Mouse (Mus musculus) right cerebral cortex, postnatal 25 days (tissue): ENCODE results near the gene Vwa8.

Source experiments
- DNase-seq: peaks from one replicate; pipeline ENCODE4 v3.0.0; 2022

Gene Vwa8

DNA sequence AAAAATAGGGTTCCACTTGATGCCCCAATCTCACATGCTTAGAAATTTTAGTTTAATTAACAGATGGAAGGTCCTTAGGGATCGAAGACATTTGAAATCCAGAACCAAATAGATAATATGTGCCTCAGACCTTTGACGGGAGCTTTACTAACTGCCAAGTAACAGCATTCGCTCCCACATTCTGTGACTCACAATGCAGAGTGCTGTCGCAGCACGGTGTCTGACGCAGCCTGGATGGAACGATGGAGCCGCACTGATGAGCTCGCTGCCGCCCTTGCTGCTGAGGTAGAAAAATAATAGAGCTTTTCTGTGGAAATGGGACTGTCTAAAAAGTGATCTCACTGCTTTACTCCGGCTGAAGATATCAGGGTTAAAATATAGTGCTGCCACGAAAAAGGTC, 248.3 kb downstream of the Vwa8 start:
- no peak for DNase-seq

DNA sequence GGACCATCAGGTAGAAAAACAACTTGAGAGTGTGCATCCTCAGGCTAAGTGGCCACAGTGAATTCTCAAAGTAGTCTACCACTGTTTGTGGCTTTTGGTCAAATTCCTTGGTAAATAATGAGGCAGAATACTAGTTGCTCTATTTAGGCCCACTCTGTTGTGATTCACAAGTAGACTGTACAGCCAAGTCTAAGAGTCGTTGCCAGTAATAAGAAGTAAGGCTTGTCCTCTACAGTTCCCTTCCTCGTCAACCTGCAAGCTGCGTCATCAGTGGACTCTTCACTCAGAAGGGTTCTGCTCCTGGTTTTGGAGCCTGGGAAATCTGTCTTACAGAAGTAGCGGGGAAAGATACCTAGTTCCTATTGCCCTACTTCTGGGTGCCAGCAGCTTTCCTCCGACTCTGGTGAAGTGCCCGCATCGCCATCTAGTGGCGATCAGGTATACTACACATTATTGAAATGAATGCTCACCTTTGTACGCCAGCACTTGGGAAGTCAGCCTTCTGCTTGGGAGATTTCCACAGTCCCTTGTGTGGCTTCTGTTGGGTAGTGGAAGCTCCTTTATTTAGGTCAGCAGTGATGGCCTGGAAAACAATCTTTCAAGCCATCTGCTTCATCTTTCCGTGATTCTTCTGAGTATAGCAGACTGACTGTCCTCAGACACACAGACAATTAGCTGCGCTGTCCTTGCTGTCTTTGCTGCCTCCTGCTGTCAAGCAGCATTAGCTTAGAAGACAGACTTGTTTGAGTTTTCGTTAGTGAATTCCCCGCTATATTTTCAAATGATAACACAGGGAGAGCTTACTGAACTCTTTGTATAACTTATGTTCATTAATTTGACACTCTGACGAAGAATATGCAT, 258.0 kb downstream of the Vwa8 start:
- peak; percentile 75 for DNase-seq

DNA sequence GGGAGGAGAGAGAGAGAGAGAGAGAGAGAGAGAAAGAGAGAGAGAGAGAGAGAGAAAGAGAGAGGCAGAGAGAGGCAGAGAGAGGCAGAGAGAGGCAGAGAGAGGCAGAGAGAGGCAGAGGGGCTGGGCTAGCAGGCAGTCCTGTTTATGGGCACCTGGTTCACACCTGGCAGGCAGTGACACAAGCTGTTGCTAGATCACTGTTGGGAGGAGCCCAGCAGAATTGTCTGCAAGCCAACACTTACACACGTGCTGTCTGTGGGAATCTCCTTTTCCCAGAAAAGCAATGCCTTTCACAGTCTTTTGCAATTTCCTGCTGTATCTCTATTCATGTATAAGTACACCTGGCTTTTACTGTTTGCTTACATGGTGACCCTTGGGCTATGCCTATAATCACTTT, 260.5 kb downstream of the Vwa8 start:
- DNase-seq, result no peak

DNA sequence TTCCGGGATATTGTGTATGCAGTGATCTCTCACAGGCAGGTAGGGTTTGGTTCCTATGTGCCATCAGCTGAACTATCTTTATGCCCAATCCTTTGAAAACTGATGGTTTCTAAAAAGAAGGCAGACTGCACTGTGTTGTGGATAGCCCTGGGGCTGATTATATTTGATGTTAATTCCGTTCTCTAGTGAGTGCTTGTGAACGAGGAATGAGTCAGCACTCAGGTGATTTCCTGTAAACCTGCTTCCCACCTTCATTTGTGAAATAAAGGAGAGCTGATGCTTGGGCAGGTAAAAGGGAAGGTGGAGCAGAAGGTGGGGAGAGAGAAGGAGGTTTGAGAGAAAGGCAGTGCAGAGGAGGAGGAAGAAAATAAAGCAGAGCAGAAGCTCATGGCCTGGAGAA, 261.2 kb downstream of the Vwa8 start:
- no peak for DNase-seq

DNA sequence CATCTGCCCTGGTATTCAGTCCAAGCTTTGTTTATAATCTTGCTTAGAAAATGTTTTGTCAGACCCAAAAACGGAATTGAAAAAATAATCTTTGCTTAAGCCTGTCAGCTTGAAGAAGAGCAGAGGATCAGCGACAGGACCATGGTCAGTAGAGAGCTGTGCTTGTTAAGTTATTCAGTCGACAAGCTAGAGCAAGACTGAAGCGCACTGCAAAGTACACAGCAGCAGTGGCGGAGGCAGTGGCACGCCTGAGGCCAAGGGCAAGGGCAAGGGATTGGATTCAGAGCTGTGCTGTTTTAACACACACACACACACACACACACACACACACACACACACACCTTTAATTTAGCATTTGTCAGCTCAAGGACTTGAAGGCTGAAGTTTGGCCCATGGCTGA, 263.2 kb downstream of the Vwa8 start:
- DNase-seq, result no peak

DNA sequence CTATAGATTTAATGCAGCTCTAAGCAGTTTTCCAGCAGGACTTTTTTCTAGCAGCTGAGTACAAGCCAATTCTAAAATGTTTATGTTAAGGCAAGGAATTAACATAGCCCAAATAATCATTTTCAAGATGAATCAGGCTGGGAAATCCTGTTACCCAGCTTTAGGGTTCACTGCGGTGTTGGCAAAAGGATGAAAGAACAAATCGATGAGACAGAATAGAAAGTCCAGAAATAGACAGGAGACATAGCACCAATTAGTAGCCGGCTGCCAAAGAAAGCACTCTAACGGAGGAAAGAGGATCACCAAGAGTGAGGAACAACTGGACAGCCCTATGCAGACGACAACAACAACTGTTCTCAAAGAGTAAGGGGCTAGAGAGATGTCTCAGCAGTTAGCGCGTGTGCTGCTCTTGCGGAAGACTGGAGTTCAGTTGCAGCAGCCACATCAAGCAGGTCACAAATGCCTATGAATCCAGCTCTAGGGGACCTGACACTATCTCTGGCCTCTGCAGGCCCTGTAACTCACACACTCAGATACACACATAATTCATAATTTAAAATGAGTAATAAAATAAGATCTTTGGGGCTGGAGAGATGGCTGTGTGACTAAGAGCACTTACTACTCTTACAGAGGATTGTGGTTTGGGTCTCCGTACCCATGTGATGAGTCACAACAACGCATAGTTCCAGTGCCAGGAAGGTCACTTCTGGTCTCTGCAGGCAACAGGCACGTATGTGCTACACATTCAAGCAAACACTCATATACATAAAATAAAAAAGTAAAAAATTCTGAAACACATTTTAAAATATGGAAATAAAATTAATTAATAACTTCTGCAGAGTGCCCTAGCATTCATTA, 265.9 kb downstream of the Vwa8 start:
- no peak for DNase-seq

DNA sequence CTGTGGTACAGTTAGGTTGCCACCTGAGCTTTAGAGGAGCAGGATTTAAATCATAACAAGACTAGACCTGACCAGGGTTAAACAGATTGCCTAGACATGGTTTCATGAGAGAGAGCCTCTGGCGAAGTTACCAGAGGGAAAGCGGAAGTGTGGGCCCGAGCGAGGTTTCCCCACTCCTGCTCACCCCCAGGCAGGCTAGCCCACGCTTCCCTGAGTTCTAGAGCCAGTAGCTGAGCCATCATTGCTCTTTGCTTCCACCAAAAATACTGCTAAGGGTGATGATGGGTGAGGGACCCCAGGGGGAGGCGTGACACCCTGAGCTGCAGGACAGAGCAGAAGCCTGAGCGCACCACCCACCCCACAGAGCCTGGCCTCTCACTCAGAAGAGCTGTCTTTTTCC, 269.6 kb downstream of the Vwa8 start:
- no peak for DNase-seq

DNA sequence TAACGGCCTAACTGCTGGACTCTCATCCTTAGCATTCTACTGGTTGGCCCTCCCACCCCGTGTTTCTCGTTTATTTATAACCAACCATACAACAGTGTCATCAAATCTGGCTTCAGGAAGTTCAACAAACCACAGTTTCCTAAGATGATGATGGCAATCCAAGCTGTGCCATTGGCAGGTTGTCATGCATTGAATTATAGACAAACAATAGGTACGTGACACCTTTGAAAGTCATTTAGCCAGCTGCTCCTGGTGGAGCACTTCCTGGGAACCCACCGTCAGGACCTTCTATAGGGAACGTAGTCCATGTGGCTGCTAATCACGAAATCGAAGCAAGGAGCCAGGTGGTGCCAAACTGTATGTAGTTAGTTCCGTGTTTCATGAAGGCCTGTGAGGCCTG, 270.5 kb downstream of the Vwa8 start:
- DNase-seq, result no peak

DNA sequence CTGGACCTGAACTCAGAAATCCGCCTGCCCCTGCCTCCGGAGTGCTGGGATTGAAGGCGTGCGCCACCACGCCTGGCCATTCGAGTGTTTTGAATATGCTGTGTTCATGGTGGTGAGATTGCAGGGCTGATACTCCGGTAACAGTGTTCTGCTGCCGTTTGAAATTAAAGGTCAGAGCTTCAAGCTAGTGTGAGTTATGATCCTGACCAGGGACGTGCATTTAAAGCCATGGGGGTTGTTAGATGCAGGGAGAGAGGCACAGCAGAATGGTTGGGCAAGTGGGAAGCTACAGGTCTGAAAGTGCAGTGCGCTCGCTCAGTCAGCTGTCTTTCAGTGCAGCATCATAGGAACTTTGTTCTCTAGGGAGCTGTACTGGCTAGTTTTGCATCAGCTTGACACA, 271.8 kb downstream of the Vwa8 start:
- no peak for DNase-seq

DNA sequence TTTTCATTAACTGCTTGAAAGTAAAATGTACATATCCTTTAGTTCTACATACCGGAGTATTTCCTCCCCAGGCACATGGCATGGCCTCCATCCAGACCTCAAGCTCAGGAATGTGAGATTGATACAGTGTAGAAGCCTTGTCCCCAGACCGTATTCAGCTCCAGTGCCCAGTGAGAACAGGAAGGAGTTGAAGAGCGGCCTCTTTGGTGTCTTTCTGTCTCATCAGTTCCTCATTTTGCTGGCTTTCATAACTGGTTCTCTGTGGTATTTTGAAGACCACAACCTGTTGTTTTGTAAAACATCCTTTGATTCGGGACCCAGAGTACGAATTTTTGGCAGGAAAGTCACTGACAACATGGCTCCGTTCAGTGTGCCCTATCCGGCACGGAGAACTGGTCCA, 274.6 kb downstream of the Vwa8 start:
- DNase-seq, result no peak

DNA sequence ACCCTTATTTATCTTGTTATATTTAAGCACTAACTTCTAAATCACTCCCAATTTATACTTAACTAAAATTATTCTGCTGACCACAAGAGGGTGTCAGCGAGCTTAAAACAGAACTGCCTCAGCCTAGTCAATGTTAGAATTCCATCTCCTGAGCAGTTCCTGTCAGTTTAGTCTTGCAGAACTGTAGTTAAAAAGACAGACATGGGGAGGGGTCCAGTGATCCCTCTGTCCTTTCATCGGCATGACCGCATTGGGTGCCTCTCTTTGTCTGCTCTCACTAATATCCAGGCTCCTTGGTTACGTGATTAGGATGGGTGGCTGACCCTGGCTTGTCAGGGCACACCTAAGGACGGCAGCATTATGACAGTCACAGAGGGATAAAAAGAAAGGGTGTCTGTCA, 275.8 kb downstream of the Vwa8 start:
- DNase-seq, result no peak

DNA sequence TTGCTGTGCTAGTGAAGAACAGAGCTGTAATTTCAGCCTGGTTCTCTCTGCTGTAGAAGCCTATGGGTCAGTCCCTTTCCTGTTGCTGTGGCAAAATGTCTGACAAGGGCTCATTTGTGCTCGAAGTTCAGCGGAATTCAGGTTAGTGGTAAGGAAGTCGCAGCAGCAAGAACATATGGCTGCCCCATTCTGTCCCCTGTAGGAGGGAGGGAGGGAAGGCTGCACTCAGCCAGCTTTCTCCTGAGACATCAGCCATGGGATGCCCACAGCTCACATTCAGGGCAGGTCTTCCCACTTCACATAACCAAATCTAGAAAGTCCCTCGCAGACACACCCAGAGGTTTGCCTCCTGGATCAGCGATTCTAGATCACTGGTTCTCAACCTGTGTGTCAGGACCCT, 277.3 kb downstream of the Vwa8 start:
- no peak for DNase-seq

DNA sequence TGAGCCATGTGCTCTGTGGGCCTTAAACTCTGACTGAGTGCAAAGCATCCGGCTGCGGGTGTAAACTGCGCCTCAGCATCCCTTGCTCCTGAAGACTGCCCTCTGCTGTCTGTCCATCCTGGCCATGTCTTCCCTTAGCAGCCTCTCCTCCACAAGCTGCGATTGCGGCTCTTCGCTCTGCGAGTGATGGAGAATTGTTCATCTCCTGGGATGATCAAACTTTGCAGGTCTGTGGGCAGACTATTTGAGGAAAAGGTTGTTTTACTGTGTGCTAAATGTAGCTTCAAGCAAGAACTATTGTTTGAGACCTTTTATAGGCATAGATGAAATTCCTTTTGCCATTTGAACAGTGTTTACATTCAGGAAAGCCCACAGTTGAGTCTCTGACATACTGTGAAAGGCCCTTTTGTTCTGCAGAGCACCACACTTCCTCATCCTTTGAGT, 286.1 kb downstream of the Vwa8 start:
- DNase-seq, result no peak

DNA sequence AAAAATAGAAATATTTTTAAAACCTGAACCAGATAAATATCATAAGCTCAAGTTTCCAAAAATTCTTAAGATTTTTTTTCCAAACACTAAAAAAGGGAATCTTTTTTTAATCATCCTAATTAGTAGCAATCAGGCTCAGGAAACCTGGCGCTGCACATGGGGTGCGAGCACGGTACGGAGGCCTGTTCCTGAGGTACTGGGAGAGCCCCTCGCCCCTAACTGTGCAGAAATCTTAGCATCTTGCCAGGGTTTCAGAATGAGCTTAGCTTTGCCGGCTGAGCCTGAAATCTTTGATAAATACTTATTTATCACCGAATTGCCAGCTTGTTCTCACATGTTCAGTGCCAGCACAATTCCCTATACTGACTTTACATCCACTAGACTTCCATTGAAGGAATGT, 286.6 kb downstream of the Vwa8 start:
- DNase-seq, result no peak

DNA sequence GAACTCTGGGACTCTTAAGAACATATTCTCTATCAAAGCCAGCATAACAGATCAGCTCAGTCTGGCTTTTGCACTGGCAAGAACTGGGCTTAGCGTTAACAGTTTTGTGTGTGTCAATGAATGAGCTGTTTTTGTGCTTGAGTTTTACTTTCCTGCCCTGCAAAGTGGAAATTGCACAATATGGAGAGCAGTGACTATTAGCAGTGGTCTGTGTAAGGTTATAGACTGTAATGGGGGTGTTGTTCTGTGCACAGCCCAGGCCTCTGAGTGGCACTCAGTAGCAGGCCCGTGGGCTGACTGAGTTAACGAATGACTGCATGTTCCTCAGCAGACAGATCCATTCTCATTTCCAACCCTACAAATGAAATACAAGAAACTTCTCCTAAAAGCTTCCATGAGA, 287.7 kb downstream of the Vwa8 start:
- no peak for DNase-seq

DNA sequence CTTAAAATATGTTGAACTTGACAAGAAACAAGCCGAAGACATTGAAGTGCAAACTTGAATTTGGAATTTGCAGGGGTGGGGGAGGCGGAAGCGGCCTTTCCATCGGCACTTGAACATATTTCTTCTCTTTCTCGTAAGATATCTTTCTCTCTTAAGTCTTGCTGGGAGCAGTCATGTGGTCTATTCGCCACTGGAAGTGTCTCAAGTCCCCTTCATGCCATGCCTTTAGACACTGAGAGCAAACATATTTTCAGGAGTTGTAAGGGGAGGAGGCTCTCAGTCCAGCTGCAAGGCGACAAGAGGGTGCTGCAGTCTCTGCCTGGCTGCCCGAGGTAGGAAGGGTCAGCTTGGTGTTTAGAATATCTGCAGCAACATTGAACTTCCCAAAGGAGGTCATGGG, 288.2 kb downstream of the Vwa8 start:
- no peak for DNase-seq

DNA sequence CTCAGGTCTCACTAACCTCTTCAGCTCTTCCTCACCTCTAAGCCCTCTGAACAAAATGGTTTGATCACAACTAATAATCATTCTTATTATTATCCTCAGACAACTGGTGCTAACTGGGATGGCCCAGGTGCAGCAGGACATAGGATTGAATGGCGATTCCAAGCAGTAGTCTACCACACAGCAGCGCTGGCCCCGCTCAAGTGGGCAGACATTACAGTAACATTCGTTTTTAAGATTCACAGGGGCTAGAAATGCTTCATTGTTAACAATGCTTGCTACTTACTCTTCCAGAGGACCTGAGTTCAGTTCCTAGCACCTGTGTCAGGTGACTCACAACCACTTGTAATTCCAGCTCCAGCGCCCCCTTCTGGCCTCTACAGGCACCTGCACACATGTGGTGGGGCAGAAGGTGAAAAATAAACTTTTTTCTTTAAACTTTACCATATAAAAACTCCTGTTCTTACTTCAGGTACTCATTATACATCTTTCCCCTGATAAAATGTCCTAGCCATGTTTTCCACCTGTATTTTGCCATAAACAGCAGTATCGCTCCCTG, 290.3 kb downstream of the Vwa8 start:
- DNase-seq, result no peak

DNA sequence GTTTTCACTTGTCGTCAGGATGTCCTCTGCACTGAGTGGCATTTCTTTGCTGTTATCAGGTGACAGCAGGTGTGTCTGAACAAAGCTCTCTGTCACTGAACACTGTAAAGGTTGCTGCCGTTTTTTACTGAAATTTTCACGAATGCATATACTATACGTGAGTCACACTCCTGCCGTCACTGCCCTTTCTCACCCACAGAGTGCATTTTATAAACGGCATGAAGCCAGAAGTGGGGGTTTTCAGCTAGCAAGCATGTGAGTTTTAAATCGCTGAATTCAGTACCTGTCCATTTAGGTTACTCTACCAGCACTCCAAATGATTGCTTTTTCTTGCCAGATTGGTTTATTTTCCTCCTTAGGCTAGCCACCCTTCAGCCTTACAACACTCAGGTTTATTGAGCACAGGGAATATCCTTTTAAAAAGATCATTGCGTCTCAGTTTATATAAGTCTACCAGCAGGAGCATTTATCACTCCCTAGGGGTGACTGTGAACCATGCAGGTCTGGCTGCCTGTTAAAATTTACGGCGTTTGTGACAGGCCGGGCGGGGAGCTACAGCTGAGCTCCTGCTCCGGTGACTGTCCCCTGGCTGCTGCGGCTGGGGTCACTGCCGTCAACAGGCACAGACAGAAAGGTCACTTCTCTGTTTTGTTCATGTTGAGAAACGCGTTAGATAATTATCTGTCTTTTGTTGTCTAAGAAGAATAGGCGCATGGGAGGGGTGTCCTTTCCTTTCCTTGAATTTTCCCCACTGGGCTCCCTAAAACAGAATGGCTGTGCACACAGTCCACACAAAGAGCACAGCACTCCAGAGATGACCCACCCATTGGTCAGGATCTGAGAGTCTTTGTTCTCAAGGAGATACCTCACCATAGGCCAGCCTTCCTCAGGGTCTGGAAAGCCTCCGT, 291.3 kb downstream of the Vwa8 start:
- no peak for DNase-seq

DNA sequence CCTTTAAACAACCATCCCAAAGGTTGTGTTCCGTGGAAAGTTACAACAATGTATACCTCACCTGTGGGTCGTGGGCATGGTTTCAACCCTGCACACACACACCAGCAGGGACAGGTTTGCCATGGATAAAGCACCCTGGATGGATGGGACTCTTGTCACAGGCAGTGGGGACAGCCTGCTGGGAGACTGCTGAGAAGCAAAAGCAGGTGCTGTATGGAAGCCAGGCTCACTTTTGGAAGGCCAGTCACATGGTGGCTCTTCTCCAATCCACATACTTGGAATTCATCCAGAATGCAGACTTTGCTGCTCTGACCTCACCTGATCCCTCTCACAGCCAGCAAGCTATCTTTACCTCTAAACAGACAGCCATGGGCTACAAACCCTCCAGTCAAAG, 292.0 kb downstream of the Vwa8 start:
- no peak for DNase-seq

DNA sequence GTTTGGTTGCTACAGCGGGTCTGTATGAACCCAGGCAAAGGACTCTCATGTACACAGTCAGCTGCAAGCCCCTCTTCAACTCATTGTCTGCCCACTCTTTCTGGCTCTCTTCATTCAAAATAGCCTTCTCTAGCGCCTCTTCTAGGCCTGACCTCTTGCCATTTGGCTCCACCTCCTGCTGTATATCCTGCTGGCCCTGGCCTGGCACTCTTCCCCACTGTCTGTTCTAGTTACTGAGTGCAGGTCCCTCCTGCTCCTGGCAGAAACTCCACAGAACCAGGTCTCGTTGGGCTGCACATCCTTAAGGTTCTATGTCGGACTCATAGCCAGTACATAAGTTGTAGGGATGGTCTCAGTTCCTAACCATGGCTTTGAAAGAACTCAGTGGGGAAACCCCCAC, 293.5 kb downstream of the Vwa8 start:
- DNase-seq, result no peak

DNA sequence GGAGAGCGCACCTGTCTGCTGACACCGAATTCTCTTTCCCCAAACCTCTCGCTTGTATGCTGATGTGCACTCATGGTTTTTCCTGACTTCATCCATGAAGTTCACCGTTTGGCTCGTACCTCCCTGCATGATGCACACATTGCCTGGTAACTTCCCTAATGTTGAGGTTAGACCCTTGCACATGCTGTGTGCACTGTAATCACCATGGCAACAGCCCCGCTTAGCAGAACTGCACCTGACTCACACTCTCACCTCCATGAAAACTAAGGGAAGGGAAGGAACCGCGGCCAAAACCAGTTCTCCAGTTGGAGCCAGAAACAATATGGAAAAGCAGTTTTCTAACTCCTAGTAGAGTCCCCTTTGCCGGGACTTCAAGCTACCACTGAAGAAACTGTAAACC, 294.8 kb downstream of the Vwa8 start:
- DNase-seq, result no peak

DNA sequence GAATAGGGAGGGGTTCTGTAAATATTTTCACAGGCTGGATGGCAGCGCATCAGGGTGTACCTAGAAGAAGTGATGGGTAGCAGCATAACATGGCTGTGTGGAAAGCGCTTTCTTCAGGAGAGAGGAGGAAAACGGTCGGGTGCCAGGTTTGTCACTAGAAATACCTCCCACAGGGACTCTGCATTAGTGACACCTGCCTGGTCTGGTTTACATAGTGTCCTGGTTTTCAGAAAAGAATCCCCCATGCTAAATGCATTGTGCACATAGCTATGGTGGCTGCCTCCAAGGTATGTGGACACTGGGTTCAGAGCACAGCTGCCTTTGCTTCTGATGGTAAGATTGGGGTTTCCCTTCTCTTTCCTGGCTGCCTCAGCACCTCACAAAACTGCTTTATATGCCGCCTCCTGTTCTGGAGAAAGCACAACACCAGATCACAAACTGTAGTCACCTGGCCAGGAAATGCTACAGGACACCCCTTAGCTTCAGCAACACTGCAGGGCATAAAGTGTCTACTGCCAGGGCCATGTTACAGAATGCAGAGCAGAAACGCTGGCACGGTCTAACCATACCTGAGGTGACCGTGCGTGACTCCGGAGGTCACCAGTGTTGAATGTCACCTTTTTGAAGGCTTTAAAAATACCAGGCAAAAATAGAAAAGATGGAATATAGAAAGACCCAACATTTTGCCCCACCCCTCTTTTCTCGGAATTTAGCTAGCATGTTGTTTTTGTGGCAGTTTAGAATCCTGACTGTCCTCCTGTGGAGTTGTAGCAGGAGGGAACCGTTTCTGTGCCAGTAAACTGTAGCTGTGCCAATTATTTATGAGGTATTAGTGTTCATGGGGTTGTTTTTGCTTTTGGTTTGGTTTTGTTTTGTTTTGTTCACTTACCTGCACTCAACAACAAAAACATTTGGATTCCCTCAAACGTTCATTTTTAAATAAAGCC, 295.7 kb downstream of the Vwa8 start:
- no peak for DNase-seq
